Mouse (Mus musculus): ENCODE results near the gene Ptcd2. TPM values are rescaled to one million over a fixed set of nuclear protein-coding genes. Genes with fewer than 3 reads are reported as not detected.
"Not testable (repeated sequence)": the region's sequence is repeated elsewhere in the genome, so short reads cannot be mapped to it uniquely, and the experiment has no call there.

Ptcd2 gene
- total RNA-seq, 2 experiments from 2014 or later: 29.8 to 31.1 TPM

DNA sequence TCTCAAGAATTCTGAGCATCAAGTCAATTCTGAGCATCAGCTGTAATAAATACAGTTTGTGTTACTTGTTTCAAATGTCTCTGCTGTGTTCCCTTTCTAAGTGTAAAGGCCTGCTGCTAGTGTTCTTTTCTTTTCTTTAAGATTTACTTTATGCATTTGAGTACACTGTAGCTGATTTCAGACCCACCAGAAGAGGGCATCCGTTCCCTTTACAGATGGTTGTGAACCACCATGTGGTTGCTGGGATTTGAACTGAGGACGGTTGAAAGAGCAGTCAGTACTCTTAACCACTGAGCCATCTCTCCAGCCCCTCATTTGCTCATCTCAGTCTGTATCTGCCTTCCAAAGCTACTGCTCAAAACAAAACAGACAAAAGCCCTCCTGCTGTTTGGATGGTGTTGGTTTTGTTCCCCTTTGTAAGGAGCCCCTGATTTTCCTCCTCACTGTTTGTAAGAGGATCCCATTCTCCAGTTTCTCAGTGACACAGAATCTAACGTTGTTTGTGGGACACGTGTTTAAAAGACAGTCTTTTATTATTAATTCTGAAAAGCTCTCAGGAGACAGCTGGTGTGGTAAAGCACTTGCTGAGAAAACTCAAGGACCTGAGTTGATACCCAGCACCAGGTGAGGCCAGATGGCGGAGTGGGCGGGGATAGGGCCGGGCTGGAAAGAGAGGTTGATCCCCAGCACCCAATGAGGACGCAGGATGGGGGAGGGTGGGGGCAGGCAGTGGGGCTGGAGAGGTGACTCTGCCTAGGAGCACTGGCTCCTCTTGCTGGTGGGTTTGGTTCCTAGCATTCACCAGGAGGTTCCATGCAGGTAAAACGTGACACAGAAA lies 12.1 kb upstream of the Ptcd2 start:
- DNase-seq (ENCODE audit: low spot score in 2 of 2): no peak

GRCm38 (mm10) chr13:99355861-99356260 lies 11.4 kb upstream of the Ptcd2 start:
- DNase-seq (ENCODE audit: low spot score in 2 of 2): no peak

DNA sequence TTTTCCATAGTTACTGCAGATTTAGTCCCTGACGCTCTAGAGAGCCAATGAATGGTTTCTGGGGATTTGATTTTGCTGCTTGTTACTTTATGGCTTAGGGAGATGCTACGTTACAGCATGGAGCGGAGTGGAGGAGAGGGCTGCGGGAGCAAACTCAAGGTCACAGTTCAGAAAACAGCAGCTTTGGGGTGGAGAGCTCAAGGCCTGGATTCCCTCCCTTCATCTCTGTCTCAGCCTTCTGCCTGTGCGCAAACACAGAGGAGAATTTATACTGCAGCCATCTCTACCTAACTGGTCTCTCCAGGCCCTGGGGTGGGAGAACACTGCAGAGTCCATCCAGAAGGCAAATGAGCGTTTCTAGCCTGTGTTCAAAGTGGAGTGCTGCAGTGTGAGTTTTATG lies 10.6 kb upstream of the Ptcd2 start:
- no peak for DNase-seq (ENCODE audit: low spot score in 2 of 2)

GRCm38 (mm10) chr13:99353490-99353851 lies 9.0 kb upstream of the Ptcd2 start:
- DNase-seq (ENCODE audit: low spot score in 2 of 2): no peak

GRCm38 (mm10) chr13:99352758-99353489 lies 8.4 kb upstream of the Ptcd2 start:
- peak; percentile 91 to 95 for DNase-seq (ENCODE audit: low spot score in 2 of 2)

- DNase-seq (ENCODE audit: low spot score in 2 of 2): no peak
These were observed 7.1 kb upstream of the Ptcd2 start for GRCm38 (mm10) chr13:99351596-99351995.

- no peak for DNase-seq (ENCODE audit: low spot score in 2 of 2)
These were observed 6.7 kb upstream of the Ptcd2 start for GRCm38 (mm10) chr13:99351186-99351585.

GRCm38 (mm10) chr13:99350009-99350408 lies 5.5 kb upstream of the Ptcd2 start:
- no peak for DNase-seq (ENCODE audit: low spot score in 2 of 2)

DNA sequence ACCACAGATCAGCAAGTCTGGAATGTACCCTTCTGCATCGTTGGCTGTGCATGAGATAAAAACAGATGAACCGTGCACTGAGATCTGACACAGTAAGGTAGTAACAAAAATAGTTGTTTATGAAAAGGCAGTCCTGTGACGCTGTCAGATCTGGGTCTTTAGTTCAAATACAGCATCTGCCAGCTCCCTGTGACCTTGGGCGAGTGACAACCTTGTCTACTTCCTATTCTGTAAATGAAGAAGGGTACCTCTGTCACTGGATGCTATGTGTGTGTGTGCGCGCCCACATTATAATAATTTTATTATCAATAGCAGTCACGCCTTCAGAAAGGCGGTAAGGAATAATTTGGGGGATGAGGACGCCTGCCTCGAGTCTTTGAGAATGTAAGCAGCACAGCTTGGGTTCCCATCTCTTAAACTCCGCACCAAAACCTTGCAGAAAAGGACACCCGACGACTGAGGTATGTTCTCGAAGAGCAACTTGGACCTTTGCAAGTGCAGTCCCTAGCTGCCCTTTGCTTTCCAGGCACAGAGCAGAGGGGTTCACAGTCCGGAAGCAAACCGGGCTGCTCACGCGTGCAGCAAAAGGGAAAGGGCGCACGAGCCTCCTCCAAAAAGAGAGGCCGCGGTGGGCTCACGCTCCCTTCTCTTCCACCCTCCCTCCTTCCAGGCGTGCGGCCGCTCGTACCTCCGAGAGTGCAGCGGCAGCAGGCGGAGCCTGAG lies 468 bp downstream of the Ptcd2 start:
- no peak for DNase-seq (ENCODE audit: low spot score in 2 of 2)

DNA sequence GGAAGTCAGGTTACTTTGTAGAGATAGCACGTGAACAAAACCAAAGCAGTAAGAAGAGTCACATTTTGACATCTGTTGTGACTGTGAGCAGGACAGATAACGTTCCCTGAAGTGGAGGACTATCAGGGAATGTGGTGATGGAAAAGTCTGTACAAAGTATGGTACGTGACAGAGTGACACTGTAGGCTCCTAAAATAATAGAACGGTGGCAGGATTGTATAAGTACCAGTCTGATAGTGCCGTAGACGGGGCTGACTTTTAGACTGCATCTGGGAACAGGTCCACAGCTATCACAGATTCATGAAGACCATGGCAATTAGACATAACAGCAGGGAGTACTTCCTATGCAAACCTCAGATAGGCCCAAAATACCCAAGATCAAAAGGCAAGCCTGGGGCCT lies 3.0 kb downstream of the Ptcd2 start:
- DNase-seq (ENCODE audit: low spot score in 2 of 2): no peak

GRCm38 (mm10) chr13:99337510-99337909 lies 7.0 kb downstream of the Ptcd2 start:
- DNase-seq (ENCODE audit: low spot score in 2 of 2): no peak

DNA sequence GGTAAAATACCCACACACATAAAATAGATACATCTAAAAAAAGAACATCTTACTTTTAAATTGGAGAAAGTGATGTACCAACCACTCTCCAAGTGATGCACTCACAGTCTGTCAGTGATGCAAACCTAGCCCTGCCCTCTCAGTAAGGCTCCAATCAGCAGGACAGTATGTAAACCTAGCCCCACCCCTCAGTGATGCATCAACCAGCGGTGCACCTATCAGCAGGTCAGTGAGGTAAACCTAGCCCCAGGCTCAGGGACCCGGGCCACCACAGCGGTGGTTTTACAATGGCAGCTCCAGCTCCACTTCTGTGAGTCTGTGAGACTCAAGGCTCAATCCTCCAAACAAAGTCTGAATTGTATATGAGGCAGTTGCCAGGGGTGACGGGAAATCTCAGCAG lies 13.2 kb downstream of the Ptcd2 start:
- DNase-seq (ENCODE audit: low spot score in 2 of 2): no peak

DNA sequence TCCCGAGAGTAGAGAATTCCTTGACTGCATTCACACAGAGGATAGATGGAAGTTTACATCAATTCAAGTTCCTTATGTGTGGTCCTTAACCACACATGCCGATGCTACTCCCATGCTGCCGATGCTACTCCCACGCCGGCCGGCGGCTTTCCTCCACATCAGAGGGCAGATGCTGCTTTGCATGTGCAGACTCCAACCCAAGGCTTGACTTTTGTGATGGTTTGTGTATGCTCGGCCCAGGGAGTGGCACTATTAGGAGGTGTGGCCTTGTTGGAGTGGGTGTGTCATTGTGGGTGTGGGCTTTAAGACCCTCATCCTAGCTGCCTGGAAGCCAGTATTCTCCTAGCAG lies 20.2 kb downstream of the Ptcd2 start:
- DNase-seq (ENCODE audit: low spot score in 2 of 2): not testable (repeated sequence)

DNA sequence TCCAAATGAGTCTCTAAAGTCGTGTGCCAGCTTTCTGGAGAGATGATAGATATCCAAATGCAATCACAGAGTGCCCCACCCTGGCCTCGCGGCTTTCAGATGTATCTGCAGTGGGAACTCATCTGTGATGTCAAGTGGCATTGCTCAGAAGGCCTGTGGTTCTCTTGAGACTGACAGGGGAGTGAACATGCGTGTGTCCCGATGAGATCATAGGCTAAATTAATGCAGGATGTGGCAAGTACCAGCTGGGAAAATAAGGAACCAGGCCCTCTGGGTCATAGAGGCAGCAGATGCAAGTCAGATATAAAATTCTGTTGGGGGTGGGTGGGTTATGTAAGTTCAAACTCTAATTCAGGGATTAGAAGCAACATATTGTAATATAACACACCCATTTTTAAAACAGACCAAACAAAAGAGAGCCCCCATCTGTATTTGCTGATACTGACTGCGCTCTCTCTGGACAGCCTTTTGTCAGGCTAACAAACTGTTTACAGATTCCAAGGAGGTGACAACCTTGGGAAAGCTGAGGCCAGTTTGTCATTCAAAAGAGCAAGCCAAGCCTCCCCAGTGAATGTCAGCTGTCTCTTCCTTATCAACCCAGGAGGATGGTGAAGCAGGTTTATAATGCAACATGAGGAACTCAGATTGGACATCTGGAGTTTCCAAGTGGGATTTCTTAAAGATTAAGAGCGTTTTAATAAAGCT lies 20.7 kb downstream of the Ptcd2 start:
- no peak for DNase-seq (ENCODE audit: low spot score in 2 of 2)

- DNase-seq (ENCODE audit: low spot score in 2 of 2): not testable (repeated sequence)
These were observed 21.6 kb downstream of the Ptcd2 start for GRCm38 (mm10) chr13:99322915-99323314.

GRCm38 (mm10) chr13:99320453-99320852 lies 24.1 kb downstream of the Ptcd2 start:
- DNase-seq (ENCODE audit: low spot score in 2 of 2): no peak

GRCm38 (mm10) chr13:99317058-99317457 lies 27.4 kb downstream of the Ptcd2 start:
- peak; percentile 76 to 79 for DNase-seq (ENCODE audit: low spot score in 2 of 2)

GRCm38 (mm10) chr13:99316366-99316765 lies 28.1 kb downstream of the Ptcd2 start:
- DNase-seq (ENCODE audit: low spot score in 2 of 2): no peak

DNA sequence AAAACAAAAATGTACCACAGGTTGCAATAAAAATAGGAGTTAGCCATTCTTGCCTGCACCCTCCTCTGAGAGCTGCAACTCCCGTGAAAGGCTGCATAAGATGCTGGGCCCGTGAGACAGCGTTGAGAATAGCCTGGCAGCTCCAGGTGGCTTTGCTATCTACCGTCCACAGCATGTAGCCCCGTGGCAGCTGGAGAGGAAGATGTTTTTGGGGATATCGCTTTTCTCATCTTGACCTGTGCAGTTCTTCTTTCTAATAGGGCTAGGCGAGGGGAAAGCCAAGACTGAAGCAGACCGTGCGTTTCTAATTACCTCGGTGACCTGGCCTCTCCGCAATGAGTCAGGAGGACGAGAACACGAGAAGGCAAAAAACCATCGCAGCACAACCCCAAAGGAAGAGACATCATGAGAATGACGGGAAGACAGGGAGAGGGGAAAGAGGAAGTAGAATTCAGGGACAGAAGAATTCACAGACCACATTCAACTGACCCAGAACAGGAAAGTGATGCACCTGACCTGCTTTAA lies 29.8 kb downstream of the Ptcd2 start:
- DNase-seq (ENCODE audit: low spot score in 2 of 2): no peak

- no peak for DNase-seq (ENCODE audit: low spot score in 2 of 2)
These were observed 30.4 kb downstream of the Ptcd2 start for GRCm38 (mm10) chr13:99314098-99314497.

DNA sequence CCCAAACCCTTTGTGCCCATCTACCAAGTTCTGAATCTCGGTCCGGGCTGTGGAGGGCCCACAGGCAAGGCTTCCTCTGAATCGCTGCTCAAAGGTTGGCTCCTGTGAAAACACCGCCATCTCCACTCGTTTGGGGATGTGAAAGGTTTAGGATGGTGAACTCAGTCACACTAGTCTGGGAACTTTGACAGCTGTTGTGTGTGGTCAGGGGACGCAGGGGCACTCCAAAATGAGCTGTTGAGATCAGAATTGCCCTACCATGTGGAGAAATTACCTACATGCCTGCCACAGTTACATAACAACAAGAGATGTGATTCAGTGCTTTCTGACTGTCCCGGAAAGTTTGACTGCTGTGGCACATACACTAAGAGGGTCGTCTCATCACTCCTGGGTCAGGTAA lies 36.1 kb downstream of the Ptcd2 start:
- no peak for DNase-seq (ENCODE audit: low spot score in 2 of 2)

Measured in layer of hippocampus, postnatal 10 days (tissue).